Mouse (Mus musculus) c-Kit-positive CD71-positive TER-119-negative erythroid progenitor cells, embryonic 14.5 days (primary cell): Measurements from ENCODE around the gene Ptms.

Source experiments
- DNase-seq: peaks from one replicate; pipeline ENCODE4 v3.0.0-alpha.2; 2013; ENCODE audit warnings: low read depth

The Ptms gene

DNA sequence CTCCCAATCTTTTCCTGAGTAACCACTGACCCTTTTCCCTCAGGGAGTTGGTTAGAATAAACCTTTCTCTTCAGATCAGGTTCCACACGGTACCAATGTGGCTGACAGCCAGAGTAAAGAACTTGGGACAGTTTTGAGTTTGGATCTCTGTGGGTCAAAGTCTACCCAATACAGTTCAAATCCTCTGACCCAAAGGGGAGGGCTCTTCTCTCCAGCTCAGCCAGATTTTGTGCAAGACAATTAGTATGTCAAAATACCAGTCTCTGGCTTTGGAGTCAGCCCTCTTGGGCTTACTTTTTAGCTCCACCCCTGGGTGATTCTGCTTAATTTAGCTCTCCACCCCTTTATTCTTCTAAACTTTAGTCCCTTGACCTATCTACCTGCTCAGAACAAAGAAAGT lies 10.3 kb upstream of the Ptms start:
- no peak for DNase-seq

DNA sequence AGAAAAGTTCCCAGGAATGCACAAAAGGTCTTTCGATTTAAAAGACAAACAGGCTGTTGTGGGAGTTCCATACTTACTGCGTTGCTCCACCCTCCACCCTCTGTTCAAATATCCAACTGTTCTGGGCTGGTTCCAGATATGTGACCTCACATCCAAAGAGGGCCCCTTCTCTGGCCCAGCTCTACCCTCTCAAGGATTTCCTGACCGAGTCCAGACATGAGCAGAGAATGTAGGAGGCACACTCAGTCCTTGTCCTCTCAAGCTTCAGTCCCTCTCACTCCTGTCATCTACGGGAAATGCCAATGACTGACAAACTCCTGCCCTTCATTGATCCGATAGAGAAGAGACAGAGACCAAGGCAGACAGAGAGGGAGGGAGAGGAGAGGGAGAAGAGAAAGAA lies 6.0 kb upstream of the Ptms start:
- DNase-seq = no peak

DNA sequence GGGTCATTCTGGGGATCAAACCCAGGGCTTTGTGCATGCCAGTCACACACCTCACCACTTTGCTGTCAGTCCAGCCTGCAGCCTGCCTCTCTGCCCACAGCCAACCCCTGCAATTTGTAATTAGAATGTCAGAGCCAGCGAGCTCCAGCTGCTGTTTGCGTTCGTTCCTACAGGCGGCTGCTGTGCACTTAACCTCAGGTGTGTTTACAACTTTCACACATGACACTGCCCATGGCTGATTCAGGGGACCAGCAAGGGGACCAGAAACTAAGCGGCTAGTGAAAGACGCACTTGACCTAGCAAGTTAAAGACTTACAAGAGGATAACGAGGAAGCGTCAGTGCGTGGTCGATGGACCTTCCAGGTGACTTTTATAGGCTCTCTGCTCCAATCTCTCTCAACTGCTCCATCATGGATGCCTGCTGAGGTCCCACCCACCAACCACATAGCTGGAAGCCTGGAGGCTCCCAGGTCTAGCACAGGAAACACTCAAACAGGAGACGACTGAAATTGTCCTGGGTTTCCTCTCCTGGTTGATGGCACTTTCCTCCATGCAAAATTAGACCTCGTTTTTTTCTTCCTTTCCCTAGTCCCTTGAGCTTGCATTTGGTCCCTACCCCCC lies 5.4 kb upstream of the Ptms start:
- DNase-seq = no peak

DNA sequence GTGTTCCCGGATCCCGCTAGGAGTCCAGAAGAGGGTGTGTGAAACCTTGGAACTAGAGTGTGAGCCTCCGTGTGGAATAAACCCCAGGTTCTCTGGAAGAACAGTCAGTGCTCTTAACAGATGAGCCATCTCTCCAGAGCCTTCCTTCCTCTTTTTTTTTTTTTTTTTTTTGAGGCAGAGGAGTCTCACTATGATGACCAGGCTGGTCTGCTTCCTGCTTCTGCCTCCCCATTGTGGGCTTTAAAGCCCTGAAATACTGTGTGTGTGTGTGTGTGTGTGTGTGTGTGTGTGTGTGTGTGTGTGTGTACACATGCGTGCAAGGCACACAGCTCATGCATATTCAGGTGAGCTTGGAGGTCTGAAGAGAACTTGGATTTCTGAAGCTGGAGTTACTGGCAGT lies 1.6 kb upstream of the Ptms start:
- DNase-seq = no peak

DNA sequence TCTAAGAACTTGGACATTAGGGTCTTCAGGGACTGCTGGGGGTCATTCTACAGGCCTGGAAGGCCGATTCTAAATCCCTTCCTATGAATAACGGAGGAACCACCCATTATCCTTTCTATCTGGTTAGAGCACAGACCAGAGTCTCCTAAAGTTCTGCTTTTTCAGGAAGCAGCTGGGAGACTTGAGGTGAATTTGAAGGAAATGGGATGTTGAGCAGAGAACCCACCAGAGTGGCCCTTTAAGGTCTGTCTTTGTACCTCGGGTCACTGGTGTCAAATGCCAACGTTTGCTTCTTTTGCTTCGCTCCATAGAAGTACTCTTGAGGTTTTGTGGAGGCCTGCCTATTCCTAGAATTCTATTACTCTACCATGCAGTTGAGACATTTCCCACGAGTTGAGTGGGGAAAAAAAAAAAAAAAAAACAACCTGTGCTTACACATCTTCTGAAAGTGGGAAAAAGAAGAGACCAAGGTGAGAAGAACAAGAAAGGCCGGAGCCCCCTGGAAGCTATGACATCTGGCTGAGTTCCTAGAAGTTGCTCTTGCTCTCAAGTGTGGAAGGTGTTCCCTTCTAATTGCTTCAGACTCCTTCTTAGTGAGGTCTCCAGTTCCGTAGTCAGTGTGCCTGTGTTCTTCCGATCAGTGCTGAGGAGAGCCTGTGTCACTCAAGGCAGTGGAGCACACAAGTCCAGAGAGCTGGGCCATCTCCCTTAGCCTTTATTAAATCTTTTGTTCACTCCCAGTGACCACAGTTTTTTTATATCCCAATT lies 599 bp upstream of the Ptms start:
- no peak for DNase-seq

DNA sequence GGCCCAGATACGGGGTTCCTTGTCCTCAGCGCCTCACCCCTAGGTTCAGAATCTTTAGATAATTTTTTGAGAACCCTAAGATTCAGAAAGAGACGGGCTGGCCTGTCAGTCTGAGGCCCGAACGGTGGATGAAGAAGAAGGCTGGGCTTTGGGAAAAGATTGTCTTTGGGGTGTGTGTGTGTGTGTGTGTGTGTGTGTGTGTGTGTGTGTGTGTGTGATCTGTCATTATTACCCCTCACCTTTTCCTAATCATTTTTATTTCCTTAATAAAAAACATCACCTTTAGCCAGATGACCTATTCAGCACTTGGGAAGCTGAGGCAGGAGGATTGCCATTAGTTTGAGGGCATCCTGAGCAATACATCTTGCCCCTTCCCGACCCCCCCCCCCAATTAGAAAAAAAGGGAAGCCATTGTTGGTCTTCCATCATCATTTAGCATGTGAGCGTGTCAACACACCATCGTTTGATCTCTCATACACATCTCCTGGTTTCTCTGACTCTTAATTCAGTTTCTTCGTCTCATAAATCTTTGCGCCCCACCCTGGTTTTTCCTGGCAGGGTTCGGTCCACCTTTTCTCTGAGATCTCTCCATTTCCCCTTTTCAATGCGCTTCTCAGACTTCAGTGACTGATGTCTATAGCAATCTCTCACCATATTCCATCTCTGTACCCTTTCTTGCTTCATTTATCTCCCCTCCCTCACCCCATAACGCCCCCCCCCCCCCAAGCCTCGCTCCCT lies 844 bp downstream of the Ptms start:
- DNase-seq = no peak

DNA sequence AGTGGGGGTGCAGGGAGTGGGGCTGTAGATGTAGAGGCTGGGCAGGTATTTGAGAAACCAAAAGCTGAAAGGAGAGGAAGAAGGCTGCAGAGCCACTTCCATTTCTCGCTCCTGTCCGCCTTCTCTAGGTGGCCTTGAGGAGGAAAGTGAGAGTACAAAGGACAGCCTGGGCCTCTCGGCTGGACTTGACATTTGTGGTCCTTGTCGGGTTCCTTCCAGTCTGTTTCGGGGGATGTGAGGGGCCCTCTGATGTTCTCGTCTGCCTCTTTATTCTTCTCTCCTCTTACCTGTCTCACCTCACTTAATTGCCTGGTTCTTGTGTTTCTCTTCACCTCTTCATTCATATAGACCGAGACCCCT lies 1.6 kb downstream of the Ptms start:
- DNase-seq = no peak

DNA sequence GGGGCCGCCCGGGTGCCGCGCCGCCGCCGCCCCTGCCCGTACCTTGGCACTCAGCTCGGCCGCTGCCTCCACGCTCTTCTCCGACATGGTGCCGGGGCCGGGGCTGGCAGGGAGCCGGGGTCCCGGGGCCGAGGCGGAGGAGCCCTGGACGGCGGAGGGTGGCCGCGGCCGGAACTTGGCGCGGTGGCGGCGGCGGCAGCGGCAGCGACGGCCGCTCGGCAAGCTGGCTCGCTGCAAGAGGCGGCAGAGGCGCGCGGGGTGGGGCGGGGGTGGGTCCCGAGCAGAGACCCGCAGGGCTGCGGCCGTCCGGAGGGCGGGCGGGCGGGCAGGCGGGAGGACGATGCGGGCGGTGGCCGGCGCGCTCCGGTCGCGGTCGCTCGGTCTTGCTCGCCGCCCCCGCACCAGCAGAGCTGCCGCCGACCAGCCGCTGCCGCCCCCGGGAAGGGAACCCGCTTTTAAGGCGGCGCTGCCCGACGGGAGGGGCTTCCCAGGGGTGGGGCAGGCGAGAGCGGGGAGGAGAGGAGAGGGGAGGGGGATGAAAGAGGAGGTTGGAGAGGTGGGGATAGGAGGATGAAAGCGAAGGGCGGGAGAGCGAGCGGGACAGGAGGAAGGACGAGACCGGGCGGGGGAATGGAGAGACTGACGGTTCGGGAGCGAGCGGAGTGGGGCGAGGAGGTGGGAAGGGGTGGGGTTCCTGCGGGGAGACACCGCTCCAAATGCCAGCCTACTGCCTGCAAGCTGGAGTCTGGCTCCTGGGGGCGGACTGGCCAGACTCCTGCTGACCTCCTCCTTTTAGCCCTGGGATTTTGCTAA lies 2.2 kb downstream of the Ptms start:
- no peak for DNase-seq

DNA sequence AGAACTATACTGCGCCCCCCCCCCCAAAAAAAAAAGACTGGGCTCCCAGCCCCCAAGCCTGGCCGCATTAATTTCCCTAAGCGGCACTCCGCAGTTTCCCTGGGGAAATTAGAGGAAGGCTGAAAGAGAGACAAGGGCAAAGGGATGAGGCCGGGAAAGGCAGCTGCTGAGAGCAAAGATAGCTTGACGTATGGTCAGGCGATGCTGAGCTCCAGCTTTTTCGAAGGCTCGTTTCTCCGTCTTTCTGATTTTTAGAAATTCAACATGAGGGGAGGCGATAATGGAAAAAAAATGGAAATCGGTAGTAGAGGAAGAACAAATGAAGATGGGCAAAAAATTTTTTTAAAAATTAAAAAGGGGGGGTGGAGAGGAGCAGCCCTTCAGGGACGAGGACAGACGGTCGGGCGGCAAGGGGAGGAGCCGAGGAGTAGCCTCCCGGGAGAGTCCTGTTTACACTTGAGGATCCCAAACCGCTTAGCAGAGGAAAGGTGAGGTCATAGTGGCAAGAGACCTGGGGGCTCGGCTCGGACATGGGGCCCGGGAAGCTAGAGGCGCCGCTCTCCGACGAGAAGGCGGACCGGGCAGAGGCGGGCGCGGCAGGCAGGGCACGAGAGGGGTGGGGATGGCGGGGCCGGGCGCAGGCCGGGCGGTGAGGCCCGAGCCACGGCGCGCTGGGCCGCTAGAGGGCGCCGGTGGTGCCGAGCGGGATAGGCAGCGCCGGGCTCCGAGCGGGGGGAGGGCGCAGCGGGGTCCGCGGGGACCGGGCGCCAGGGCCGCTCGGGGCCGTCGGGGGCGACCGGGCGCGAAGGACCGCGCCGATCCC lies 3.0 kb downstream of the Ptms start:
- DNase-seq = peak; percentile 64

DNA sequence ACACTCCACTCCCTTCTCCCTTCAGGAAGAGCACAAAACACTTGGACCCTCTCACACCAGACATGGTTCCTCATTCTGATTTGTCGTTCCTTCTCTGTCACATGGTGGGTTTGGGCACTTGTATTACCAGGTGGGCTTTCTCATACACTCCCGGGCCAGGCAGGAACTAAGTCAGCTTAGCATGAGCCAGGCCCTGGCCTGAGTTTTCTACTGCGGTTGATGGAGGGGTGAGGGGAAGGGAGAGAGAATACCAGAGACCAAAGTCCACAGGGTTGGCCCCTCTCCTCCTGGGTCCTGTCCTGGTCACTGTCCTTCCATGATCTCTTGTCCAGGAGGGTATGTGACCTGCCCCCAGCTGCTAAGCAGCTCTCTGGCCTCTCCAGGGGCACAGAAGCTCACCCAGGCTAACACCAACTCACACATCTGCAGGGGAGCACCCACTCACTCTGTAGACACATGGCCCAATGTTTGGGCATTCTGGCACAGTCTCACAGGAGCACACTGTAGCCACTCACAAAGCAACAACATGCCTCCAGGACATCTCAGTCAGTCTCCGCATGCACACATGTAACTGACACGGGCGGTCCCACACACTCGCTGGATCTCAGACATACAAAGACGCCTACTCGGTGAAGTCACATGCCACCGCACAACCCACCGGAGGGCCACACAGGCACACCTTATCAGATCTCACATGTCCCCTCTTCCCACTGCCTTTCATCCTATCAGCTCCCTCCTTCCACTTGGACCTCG lies 3.8 kb downstream of the Ptms start:
- no peak for DNase-seq

DNA sequence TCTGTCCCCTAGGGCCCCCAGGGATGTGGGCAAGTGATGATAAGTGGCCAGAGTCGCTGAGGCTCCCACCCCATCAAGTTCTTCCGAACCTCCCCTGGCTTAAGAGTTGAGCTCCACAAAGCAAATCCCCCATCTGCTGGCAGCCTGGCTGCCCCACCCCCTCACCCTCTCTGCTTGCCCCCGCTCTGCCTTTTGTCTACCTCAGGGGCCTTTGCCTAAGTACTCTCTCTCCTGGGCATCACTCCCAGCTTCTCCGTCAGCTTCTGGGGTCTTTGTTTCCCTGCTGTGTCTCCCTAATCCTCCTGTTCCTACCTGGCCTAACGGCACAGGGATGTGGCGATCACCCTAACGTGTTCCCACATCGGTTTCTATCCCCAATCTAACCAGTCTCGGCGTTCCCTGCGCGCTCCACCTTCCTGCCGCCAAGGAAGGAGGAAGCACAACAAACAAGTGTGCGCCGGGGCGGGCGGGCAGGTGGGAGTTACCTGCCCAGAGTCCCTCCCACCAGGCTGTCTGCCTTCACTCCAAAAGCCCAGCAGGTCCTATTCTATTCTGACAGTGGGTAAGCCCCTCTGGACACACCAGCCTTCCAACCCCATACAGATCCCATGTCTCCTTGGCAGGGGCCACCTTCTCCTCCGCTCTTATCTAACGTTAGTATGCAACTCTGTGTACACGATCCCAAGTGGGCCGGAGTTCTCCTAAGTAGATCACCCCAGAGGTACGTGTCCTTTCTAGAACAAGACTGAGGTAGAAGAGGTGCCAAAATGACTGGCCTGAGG lies 4.6 kb downstream of the Ptms start:
- no peak for DNase-seq

DNA sequence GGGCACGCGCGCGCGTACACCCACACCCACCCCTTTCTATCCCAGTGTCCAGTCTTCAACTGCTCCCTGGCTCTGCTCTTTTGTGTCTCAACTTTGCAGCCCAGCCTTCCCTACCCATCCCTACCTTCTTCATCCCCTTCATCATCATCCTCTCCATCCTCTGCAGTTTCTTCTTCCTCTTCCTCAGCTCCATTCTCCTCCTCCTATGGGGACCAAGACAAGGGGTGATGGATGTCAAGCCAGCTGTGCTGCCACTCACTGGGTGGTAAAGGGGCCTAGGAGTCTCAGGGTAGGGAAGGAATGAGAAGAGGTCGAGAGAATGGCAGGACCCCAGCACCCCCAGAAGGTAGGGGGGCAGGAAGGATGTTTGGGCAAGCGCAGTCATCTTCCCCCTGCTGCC lies 5.4 kb downstream of the Ptms start:
- no peak for DNase-seq

DNA sequence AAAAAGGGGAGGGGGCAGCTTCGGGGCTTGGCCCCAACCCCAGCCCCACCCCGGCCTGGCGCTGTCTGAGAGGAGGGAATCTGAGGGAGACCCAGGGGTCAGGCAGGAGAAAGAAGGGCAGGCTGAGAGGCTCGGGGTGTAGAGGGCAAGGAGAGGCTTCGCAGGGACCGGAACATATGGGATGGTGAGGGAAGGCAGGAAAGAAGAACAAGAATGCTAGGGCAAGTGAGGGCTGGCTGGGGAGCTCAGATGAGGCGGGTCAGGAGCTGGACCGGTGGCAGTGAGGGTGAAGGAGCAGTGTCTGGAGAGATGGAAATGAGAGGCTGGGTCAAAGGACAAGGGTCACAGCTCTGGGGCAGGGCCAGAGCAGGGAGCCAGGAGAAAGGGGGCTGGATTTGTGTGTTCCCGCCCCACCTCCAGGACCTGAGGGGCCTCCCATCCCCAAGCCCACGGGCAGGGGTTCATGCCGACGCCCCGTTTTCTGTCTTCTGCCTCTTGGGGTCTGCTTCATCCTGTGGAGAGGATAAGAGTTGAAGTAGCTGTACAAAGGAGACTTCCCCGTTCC lies 6.1 kb downstream of the Ptms start:
- DNase-seq = no peak

DNA sequence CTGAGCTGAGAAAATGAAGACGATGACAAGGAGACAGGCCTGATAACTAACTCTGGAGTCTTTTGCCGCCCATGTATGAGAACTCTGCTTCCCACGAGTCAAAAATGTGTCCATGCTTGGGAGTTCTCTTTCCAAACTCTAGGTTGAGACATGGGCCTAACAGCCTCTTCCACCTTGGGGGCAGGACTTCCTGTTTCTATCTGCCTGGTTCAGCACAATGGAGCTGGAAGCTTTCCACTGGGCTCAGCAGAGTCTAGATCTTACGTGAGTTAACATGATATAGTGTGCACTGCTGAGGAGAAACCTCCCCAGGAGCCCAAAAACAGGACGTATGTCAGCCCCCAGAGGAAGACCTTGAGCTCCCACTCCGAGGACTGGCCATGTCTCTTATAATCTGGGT lies 6.7 kb downstream of the Ptms start:
- DNase-seq = no peak

DNA sequence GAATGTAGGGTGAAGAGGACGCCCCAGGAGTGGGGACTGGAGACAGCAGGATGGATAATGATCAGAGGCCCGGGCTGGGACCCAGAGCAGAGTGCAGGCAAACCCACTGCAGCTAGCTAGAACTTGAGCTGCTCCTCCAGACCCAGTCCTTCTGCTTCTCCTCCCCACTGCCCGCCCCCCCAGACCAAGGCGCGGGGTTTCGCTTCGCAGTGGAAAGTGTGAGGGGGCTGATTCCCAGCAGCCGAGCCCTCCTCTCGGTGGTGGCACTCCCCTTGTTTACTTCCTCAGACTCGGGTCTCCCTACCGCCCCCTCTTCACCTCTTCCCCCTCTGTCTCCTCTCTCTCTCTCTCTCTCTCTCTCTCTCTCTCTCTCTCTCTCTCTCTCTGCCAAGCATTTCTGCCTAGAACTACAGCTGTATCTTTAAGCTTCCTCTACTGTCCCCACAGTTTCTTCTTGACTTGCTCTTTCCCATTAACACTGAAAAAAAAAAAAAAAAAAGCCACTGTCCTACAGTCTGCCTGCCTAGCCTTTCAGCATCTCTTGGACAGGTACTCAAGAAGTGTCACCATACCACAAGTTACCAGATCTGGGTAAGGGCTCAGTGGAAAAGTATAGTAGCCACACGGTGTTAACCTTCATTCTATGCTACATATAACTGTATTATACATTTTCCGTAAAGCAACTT lies 8.2 kb downstream of the Ptms start, which contains the start of gene Lag3:
TSS of gene Lag3 (minus strand) at position 173 of the 686 bp plus-strand sequence.
- no peak for DNase-seq

DNA sequence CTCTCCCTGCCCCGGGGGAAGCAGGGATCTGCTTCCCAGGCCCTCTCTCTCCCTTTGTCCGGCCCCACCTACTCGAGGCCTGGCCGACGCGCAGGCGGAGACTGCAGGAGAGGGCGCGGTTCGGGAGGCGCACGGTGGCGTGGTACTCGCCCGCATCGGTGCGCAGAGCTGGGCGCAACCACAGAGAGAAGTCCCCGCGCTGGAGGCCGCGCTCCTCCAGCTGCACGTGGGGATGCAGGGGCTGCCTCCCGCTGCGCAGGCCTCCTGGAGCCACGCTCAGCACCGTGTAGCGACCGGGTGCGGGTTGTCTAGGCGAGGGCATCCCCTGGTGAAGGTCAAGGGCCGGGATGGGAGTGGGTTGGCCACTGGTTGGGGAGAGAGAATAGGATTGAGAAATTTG lies 9.9 kb downstream of the Ptms start:
- DNase-seq = no peak

DNA sequence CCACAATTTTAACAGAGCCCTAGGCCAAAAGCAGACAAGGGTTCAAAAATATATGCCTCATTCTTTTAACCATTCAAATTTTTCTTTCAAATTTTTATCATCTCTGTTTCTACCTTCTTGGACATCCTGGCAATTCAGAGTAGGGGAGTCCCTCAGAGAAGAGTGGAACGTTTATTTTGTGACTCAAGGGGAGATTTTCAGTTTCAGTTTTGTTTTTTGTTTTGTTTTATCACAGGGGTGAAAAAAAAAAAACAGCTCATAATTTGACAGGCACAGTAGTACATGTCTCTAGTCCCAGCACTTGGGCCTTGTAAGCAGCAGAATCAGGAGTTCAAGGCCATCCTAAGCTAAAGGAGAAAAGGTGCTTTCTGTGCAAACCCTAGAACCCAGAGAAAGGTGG lies 12.1 kb downstream of the Ptms start:
- DNase-seq = no peak

DNA sequence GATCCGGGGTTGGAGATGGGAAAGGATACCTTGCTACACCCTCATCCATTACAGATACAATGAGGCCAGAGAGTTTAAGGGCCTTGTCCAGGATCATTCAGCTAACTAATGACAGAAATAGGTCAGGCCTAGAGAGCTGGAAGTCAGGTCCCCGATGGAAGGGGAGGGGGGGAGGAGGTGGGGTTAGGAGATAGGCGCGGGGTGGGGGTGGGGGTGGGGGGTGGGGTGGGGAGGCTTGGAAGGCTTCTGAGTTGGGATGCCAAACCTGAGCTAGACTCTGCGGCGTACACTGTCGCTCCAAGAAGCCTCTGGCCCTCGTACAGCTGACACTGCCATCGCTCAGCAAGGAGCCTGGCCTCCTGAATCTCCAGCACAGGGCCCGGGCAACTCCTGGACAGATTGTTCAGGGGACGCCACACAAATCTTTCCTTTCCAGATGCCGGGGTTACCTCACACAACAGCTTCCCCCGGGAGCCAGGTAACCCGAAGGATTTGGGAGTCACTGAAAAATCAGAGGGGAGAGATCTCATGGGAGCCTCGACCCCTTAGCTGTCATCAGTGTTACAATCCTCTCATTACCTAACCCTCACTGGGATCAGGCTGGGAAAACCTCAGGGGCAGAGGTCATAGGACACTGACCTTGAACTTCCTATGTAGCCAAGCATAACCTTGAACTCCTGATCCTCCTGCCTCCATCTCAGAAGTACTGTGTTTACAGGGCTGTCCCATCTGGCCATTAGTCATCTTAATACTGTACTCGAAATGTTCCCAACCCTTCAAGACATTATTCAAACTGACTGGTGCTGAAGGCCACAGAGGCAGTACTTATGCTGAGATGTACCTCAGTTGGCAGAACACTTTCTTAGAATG lies 14.7 kb downstream of the Ptms start:
- no peak for DNase-seq
